In genomic region chr9:123500480-123500879, GRCm38 (mm10) we compare ENCODE assay signal across 30 mouse cellular contexts. TPM values are rescaled to one million over a fixed set of nuclear protein-coding genes. Genes with fewer than 3 reads are reported as not detected.
A peak's percentile ranks its signal among the peaks of the same experiment; 100 is the strongest.
DNase-seq lines count a peak whose midpoint lies in the region; ATAC-seq lines count a peak whose summit lies in the region.
"Had no signal": no experiment of that assay in that cellular context is flagged by ENCODE, and none has a peak within 500 bp of the region (broad histone marks: within the 10 kb centered on the region; RNA-seq: fewer than 3 reads in every experiment).

No protein-coding gene starts in this region.

- ATAC-seq in midbrain, embryonic 16.5 days: no peak
- no peak for ATAC-seq in forebrain, embryonic 15.5 days (replicated peaks)
- ATAC-seq: activated CD4-positive, CD25-positive, alpha-beta regulatory T cell, adult 4 months; CD4-positive, CD25-positive, alpha-beta regulatory T cell, adult 4 months; forebrain, embryonic 13.5 days; forebrain, postnatal 0 days; hindbrain, postnatal 0 days; inflammation-experienced regulatory T-cells, adult 6 months; intestine, embryonic 16.5 days had no signal

- no peaks in the 10 kb centered on the region for H3K9me3 ChIP-seq in midbrain, embryonic 16.5 days (replicated peaks; ENCODE audit: control insufficient read depth, low read length, poor library complexity, severe bottlenecking)
- H3K9me3 ChIP-seq in forebrain, embryonic 15.5 days: no peaks in the 10 kb centered on the region
- H3K9me3 ChIP-seq: forebrain, embryonic 10.5 days; forebrain, embryonic 13.5 days; heart, embryonic 12.5 days; heart, embryonic 15.5 days had no signal

- H3K36me3 ChIP-seq in midbrain, embryonic 16.5 days (ENCODE audit: control insufficient read depth, insufficient read depth, low read length): no peaks in the 10 kb centered on the region
- no peaks in the 10 kb centered on the region for H3K36me3 ChIP-seq in forebrain, embryonic 15.5 days

- H3K27me3 ChIP-seq in midbrain, embryonic 16.5 days (ENCODE audit: control insufficient read depth, insufficient read depth, low read depth, low read length): no peaks in the 10 kb centered on the region
- H3K27me3 ChIP-seq in forebrain, embryonic 15.5 days: no peaks in the 10 kb centered on the region
- H3K27me3 ChIP-seq: forebrain, embryonic 13.5 days; heart, embryonic 12.5 days; heart, embryonic 15.5 days had no signal

- no peaks in the 10 kb centered on the region; the same call in 1 of the 2 replicates for H3K4me1 ChIP-seq in midbrain, embryonic 16.5 days (ENCODE audit: control insufficient read depth, insufficient read depth, low read length)
- peaks cover 7% of the 10 kb centered on the region; the same call in 1 of the 2 replicates for H3K4me1 ChIP-seq in forebrain, embryonic 15.5 days
- H3K4me1 ChIP-seq: forebrain, embryonic 13.5 days had no signal

- peak; percentile 34 to 65 for DNase-seq in adrenal gland, adult (ENCODE audit: inconsistent age in 2 of 2, low spot score in 1 of 2)
- DNase-seq in adrenal gland, postnatal 25 days: no peak
- peak; percentile 37 for DNase-seq in adrenal gland, postnatal 14 days
- no peak for DNase-seq in adrenal gland, postnatal 4 days (ENCODE audit: low spot score in 2 of 2)
- DNase-seq in 3T3-L1 (ENCODE audit: low read depth, low spot score): peak; percentile 60
- peak; percentile 44 to 50 for DNase-seq in adrenal gland, postnatal 36 days
- DNase-seq: B cell, adult 2 months; cerebellum, adult 11-12 months; cerebellum, adult 9-10 months; cerebellum, postnatal 14 days; forebrain, postnatal 0 days; gastrocnemius, postnatal 10 days; gastrocnemius, postnatal 36 days; heart, adult 18-20 months; heart, postnatal 10 days; heart, postnatal 4 days; kidney, adult 18-20 months; kidney, adult 9 months had no signal

- no peak overlapping the region for H3K4me2 ChIP-seq in midbrain, embryonic 16.5 days (ENCODE audit: low read length)
- H3K4me2 ChIP-seq in forebrain, embryonic 15.5 days (replicated peaks): no peak overlapping the region
- H3K4me2 ChIP-seq: forebrain, embryonic 13.5 days; heart, embryonic 12.5 days; heart, embryonic 15.5 days; hindbrain, embryonic 14.5 days had no signal

- H3K9ac ChIP-seq in midbrain, embryonic 16.5 days (ENCODE audit: low read depth, low read length): no peak overlapping the region
- no peak overlapping the region for H3K9ac ChIP-seq in forebrain, embryonic 15.5 days (replicated peaks)
- H3K9ac ChIP-seq: forebrain, embryonic 13.5 days; forebrain, postnatal 0 days; heart, embryonic 12.5 days; heart, embryonic 15.5 days; hindbrain, embryonic 14.5 days had no signal

- no peak overlapping the region for H3K27ac ChIP-seq in midbrain, embryonic 16.5 days (ENCODE audit: low read length)
- no peak overlapping the region for H3K27ac ChIP-seq in forebrain, embryonic 15.5 days (replicated peaks)
- H3K27ac ChIP-seq: forebrain, embryonic 10.5 days; forebrain, embryonic 13.5 days; heart, embryonic 15.5 days; hindbrain, embryonic 14.5 days; hindbrain, postnatal 0 days had no signal

- 88% methylated on average over 4 of the region's 4 CpGs for WGBS in midbrain, embryonic 16.5 days
- 89% methylated on average over 4 of the region's 4 CpGs for WGBS in forebrain, embryonic 15.5 days

- no peak overlapping the region for H3K4me3 ChIP-seq in midbrain, embryonic 16.5 days (ENCODE audit: low read depth, low read length)
- no peak overlapping the region for H3K4me3 ChIP-seq in forebrain, embryonic 15.5 days
- H3K4me3 ChIP-seq: forebrain, embryonic 10.5 days; forebrain, embryonic 13.5 days; heart, embryonic 12.5 days; heart, embryonic 15.5 days had no signal

RNA-seq across cellular contexts. Expression of gene Limd1, which starts 22.0 kb away (rescaled TPM):
- 32.4 and 34.7 TPM in 2 replicates for total RNA-seq in adrenal gland, postnatal 25 days (2021)
- total RNA-seq in adrenal gland, postnatal 14 days (2021): 33.2 and 36.8 TPM in 2 replicates
- total RNA-seq in adrenal gland, postnatal 4 days (2021): 10 to 100 TPM; 41.7 to 47.3 TPM
- total RNA-seq in adrenal gland, postnatal 36 days (2021): 10 to 100 TPM; 27.4 to 31.1 TPM
- polyA plus RNA-seq in midbrain, embryonic 16.5 days (2015; fragmentation: Nextera tagmentation; extraction: Ambion mirVana): 10.2 and 10.6 TPM in 2 replicates
- 18.0 and 19.8 TPM in 2 replicates for polyA plus RNA-seq in forebrain, embryonic 15.5 days (2015; fragmentation: Nextera tagmentation; extraction: Ambion mirVana)

RNA-seq across cellular contexts. Expression of gene Sacm1l, which starts 29.1 kb away (rescaled TPM):
- total RNA-seq in adrenal gland, postnatal 25 days (2021): 76.0 and 110 TPM in 2 replicates
- 112 and 125 TPM in 2 replicates for total RNA-seq in adrenal gland, postnatal 14 days (2021)
- total RNA-seq in adrenal gland, postnatal 4 days (2021): 10 to 100 TPM; 47.0 to 59.8 TPM
- total RNA-seq in adrenal gland, postnatal 36 days (2021): 100 to 1,000 TPM in 1 of 2 experiments, 10 to 100 TPM in 1; 95.7 to 158 TPM
- polyA plus RNA-seq in midbrain, embryonic 16.5 days (2015; fragmentation: Nextera tagmentation; extraction: Ambion mirVana): 53.8 and 55.9 TPM in 2 replicates
- polyA plus RNA-seq in forebrain, embryonic 15.5 days (2015; fragmentation: Nextera tagmentation; extraction: Ambion mirVana): 48.5 and 51.8 TPM in 2 replicates

Comparison
In these comparisons a context has a peak if more than half of its experiments do, and no peak if none do; other contexts are left out.
1. DNase-seq: peak in adrenal gland, adult (2 of 2), adrenal gland, postnatal 14 days (single experiment), 3T3-L1 (single experiment) and adrenal gland, postnatal 36 days (2 of 2); none in adrenal gland, postnatal 25 days (single experiment) and adrenal gland, postnatal 4 days (0 of 2).